Mouse (Mus musculus): ENCODE measurements around the gene Canx.

Canx gene

DNA sequence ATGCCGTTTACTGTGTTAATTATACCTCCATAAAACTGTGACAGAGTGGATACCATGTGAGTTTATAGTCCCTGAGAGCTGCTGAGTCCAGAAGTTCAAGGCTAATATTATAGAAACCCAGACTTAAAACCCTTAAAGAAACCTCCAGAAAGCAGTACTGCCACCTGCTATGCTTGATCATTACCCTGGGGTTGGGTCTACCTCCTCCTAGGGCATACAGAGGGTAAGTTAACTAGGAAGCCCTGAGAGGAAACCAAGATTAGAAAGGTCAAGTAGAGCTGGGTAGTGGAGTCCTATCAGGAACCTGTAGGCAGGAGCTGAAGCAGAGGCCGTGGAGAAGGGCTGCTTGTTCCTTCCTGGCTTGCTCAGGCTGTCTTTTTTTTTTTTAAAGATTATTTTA is 26.7 kb upstream of the Canx start:
- TF ChIP-seq GATA4 (IDR thresholded peaks at IDR 0.05; ENCODE audit: insufficient replicate concordance, low read length), result no peak

DNA sequence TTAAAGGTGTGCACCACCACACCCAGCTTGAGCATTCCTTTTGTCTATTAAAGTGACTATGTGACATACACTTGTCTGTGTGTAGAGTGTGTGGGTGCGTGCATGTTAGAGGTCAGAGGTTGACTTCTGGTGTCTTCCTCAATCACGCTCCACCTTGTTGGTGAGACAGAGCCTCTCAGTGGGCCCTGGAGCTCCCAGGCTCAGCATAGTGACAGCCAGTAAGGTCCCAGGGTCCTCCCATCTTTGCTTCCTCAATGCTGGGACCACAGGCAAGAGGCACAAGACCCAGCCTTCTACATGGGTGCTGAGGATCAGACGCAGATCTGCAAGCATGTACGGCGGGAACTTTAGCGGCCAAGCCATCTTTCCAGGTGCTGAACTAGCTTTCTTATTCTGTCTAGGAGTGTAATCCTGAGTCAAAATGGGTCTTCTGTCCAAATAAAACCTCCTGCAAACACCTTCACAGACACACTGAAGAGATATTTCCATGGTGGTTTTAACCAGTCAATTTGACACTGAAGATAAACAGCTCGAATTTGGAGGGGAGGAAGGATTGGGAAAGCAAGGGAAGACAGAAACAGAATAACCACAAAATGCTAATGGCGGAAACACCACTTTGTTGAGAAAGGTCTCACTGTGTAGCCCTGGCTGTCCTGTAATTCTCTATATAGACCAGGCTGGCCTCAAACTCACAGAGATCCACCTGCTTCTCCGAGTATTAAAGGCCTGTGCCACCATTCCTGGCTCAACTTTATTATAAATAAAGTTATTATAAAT is 21.0 kb upstream of the Canx start:
- no peak for TF ChIP-seq GATA4 (IDR thresholded peaks at IDR 0.05; ENCODE audit: insufficient replicate concordance, low read length)

GRCm38 (mm10) chr11:50345486-50345885 is 20.0 kb upstream of the Canx start:
- TF ChIP-seq GATA4 (IDR thresholded peaks at IDR 0.05; ENCODE audit: insufficient replicate concordance, low read length), result no peak

DNA sequence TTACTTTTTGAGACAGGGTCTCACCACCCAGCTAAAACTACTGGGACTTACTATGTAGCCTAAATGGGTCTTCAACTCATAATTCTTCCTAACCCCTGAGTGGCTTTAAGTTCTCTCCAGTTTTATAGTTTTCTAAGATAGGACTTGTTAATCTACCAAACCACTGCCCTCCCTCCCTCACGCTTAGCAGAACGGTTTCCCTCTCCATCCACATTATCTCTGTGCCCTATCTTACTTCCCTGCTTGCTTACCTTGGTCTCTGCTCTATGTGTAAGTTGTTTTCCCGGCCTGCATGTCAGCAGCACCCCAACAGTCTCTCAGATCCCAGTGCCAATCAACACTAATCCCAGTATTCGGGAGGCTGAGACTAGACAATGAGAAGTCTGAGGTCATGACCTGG is 11.4 kb upstream of the Canx start:
- no peak for TF ChIP-seq GATA4 (IDR thresholded peaks at IDR 0.05; ENCODE audit: insufficient replicate concordance, low read length)

DNA sequence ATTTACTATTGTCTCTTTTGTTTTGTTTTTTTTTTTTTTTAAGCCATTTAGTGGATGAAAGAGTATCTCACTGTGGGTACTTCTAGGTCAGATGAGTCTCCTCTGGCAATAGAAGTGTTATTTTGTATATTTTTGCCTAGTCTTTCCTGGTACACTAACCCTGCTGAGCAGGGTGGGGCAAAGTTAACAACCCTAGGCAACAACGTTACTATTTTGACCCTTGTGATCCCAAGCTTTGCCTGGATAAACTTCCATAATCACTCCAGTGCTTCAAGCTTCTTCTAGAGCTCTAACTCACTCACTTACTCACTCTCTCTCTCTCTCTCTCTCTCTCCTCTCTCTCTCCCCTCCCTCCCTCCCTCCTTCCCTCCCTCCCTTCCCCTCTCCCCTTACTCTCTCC is 10.7 kb upstream of the Canx start:
- no peak for TF ChIP-seq GATA4 (IDR thresholded peaks at IDR 0.05; ENCODE audit: insufficient replicate concordance, low read length)

GRCm38 (mm10) chr11:50333181-50333580 is 7.7 kb upstream of the Canx start:
- TF ChIP-seq GATA4 (IDR thresholded peaks at IDR 0.05; ENCODE audit: insufficient replicate concordance, low read length), result no peak

DNA sequence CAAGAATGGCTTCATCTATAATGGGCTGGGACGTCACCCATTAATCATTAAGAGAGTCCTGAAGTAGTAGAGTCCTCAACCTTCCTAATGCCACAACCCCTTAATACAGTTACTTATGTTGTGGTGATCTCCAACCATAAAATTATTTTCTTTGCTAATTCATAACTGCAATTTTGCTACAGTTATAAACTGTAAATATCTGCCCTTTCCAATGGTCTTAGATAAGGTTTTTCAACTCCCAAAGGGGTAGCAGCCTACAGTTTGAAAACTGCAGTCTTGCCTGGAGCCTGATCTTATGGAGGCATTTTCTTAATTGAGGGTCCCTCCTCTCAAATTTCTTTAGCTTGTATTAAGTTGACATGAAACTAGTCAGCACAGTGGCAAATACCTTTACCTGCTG is 3.9 kb upstream of the Canx start:
- no peak for TF ChIP-seq GATA4 (IDR thresholded peaks at IDR 0.05; ENCODE audit: insufficient replicate concordance, low read length)

- TF ChIP-seq GATA4 (IDR thresholded peaks at IDR 0.05; ENCODE audit: insufficient replicate concordance, low read length), result no peak
Measured at GRCm38 (mm10) chr11:50328075-50328625, 2.7 kb upstream of the Canx start.

GRCm38 (mm10) chr11:50326302-50326966 is 961 bp upstream of the Canx start:
- no peak for TF ChIP-seq GATA4 (IDR thresholded peaks at IDR 0.05; ENCODE audit: insufficient replicate concordance, low read length)

DNA sequence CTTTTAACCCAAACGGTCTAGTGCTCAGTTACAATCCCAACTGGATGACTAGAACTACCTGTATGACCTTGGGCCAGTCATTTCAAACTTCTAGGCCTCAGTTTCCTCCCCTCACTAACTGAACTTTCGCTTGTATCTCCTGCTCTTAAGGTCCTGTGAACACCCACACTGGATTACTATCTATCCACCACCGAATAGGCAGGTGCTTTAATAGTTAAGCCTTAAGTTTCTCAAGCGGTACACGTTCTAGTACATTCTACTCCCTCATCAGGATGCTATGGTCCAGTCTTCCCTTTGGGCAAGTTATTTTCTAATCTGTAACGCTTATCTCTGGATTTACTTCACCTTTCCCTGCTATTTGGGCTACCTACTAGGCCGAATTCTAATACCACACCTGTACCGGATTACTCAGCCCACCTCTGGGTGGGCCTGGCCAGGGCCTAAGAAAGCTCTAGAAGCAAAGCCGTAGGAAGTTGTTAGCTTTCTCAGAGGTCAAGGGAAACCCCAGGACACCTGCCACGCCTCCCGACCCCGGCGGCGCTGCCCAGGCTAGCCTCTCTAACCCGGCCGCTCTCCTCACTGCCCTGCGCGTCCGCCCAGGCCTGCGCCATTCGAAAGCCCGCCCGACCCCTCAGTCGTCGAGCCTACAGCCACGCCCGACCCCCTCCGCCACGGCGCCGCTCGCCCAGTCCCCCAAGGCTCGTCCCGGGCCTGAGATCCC is 562 bp downstream of the Canx start:
- no peak for TF ChIP-seq GATA4 (IDR thresholded peaks at IDR 0.05; ENCODE audit: insufficient replicate concordance, low read length)

DNA sequence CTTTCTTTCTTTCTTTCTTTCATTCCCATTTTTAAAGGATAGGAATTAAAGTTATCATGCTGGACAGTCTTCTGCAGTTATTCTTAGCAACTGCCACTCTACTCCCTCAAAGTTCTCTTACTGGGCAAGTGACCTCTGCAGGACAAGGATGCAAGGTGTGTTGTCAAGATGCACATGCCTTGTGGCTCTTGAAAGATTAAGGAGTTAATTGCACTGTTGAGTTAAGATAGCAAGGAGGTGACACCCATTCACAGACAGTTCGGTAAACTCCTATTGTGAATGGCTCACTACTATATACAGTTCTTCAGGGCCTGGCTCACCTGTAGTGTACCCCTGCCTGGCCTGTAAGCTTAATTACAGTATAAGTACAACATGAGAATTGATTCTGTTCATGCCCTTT is 1.6 kb downstream of the Canx start:
- TF ChIP-seq GATA4 (IDR thresholded peaks at IDR 0.05; ENCODE audit: insufficient replicate concordance, low read length), result no peak

GRCm38 (mm10) chr11:50322345-50322744 is 3.1 kb downstream of the Canx start:
- no peak for TF ChIP-seq GATA4 (IDR thresholded peaks at IDR 0.05; ENCODE audit: insufficient replicate concordance, low read length)

GRCm38 (mm10) chr11:50321239-50321638 is 4.2 kb downstream of the Canx start:
- no peak for TF ChIP-seq GATA4 (IDR thresholded peaks at IDR 0.05; ENCODE audit: insufficient replicate concordance, low read length)

DNA sequence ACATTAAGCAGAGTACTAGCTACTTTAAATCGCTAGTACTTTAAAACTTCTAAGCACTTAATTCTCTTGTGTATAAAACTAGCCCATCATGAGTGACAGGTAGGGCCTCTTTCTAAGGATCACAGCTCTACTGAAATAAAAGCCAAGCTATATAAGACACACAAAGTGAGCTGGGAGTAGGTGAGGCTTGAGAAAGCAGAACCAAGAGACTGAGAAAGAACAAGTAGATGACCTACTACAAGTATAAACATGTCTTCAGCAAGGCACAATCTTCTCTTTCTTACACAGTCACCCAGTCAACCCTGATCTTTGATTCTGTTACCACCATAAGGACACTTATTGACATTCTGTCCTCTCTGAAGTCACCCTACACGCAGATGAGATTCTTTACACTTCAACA is 12.7 kb downstream of the Canx start:
- no peak for TF ChIP-seq GATA4 (IDR thresholded peaks at IDR 0.05; ENCODE audit: insufficient replicate concordance, low read length)

DNA sequence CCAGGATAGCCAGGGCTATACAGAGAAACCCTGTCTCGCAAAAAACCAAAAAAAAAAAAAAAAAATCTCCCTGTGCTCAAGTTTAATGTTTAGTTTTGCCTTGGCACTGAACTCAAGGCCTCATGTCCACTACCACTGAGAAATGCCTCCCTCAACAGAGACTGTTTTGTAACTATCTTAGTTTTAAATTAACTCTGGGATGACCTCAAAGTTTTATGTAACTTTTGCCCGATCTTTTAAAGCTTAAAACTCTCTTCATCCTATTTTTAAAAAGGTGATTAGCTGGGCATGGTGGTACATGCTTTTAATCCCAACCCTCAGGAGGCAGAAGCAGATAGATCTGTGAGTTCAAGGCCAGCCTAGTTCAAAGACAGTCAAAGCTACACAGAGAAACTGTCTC is 22.1 kb downstream of the Canx start:
- no peak for TF ChIP-seq GATA4 (IDR thresholded peaks at IDR 0.05; ENCODE audit: insufficient replicate concordance, low read length)
